Mouse (Mus musculus): Measurements from ENCODE around the gene Sept6. TPM values are rescaled to one million over a fixed set of nuclear protein-coding genes. Genes with fewer than 3 reads are reported as not detected.
"Not testable (repeated sequence)": the region's sequence is repeated elsewhere in the genome, so short reads cannot be mapped to it uniquely, and the experiment has no call there.

Sept6 gene
- polyA plus RNA-seq, 1 experiment from 2014 or later = 67.0 TPM

- no peak for ATAC-seq
- Histone ChIP-seq H3K27ac (peak overlapping the region; percentile 87), H3K27me3 (no peaks in the 10 kb centered on the region), H3K36me3 (no peaks in the 10 kb centered on the region), H3K9me3 (no peaks in the 10 kb centered on the region), H3K4me1 (replicated peaks) (peaks cover 6% of the 10 kb centered on the region), H3K9ac (replicated peaks) (peak overlapping the region; percentile 74), H3K4me3 (replicated peaks) (peak overlapping the region; percentile 59), H3K4me2 (replicated peaks) (peak overlapping the region; percentile 56)
- 38% methylated on average over 3 of the region's 3 CpGs for WGBS
Observed at GRCm38 (mm10) chrX:36901655-36902054, 89.9 kb downstream of the Sept6 start.

GRCm38 (mm10) chrX:36898931-36899330 is 92.7 kb downstream of the Sept6 start:
- H3K4me3 ChIP-seq (replicated peaks); H3K4me2 ChIP-seq (replicated peaks); H3K4me1 ChIP-seq (replicated peaks); H3K36me3 ChIP-seq; ATAC-seq; H3K9ac ChIP-seq (replicated peaks); H3K27me3 ChIP-seq; H3K9me3 ChIP-seq; H3K27ac ChIP-seq: not testable (repeated sequence)
- WGBS = 21% methylated on average over 1 of the region's 1 CpGs

- Histone ChIP-seq H3K27me3 (no peaks in the 10 kb centered on the region), H3K4me3 (replicated peaks) (no peak overlapping the region), H3K27ac (no peak overlapping the region), H3K36me3 (peaks cover 21% of the 10 kb centered on the region), H3K4me2 (replicated peaks) (no peak overlapping the region), H3K9ac (replicated peaks) (no peak overlapping the region), H3K9me3 (no peaks in the 10 kb centered on the region), H3K4me1 (replicated peaks) (no peaks in the 10 kb centered on the region)
- 85% methylated on average over 1 of the region's 1 CpGs for WGBS
- ATAC-seq = no peak
Observed at GRCm38 (mm10) chrX:36884719-36885118, 106.9 kb downstream of the Sept6 start.

GRCm38 (mm10) chrX:36874704-36875128 is 116.9 kb downstream of the Sept6 start:
- no peaks in the 10 kb centered on the region for H3K36me3 ChIP-seq
- H3K4me2 ChIP-seq (replicated peaks) = peak overlapping the region; percentile 65
- H3K9me3 ChIP-seq = no peaks in the 10 kb centered on the region
- H3K4me1 ChIP-seq (replicated peaks) = peaks cover 7% of the 10 kb centered on the region; the same call in 1 of the 2 replicates
- peak overlapping the region; percentile 70 for H3K4me3 ChIP-seq (replicated peaks)
- WGBS = 21% methylated on average over 32 of the region's 36 CpGs
- peak overlapping the region; percentile 82 for H3K9ac ChIP-seq (replicated peaks)
- peak overlapping the region; percentile 77 for H3K27ac ChIP-seq
- no peaks in the 10 kb centered on the region for H3K27me3 ChIP-seq
- peak; percentile 76 for ATAC-seq

GRCm38 (mm10) chrX:36874178-36874696 is 117.4 kb downstream of the Sept6 start:
- peak; percentile 97 for ATAC-seq
- H3K9me3 ChIP-seq = no peaks in the 10 kb centered on the region
- peak overlapping the region; percentile 65 for H3K4me2 ChIP-seq (replicated peaks)
- peak overlapping the region; percentile 82 for H3K9ac ChIP-seq (replicated peaks)
- H3K36me3 ChIP-seq = no peaks in the 10 kb centered on the region
- WGBS = 24% methylated on average over 44 of the region's 57 CpGs
- H3K4me3 ChIP-seq (replicated peaks) = peak overlapping the region; percentile 70
- no peaks in the 10 kb centered on the region for H3K27me3 ChIP-seq
- H3K4me1 ChIP-seq (replicated peaks) = peaks cover 7% of the 10 kb centered on the region; the same call in 1 of the 2 replicates
- peak overlapping the region; percentile 77 for H3K27ac ChIP-seq

- peaks cover 7% of the 10 kb centered on the region; the same call in 1 of the 2 replicates for H3K4me1 ChIP-seq (replicated peaks)
- no peak; the same call in 1 of the 2 replicates for ATAC-seq
- 23% methylated on average over 8 of the region's 8 CpGs for WGBS
Observed at GRCm38 (mm10) chrX:36873765-36874164, 117.8 kb downstream of the Sept6 start, which contains the start of the genes Ube2a and C330007P06Rik. Gene Ube2a, plus strand, starts transcription at chrX:36873900. Gene C330007P06Rik, minus strand, starts transcription at chrX:36874111.

GRCm38 (mm10) chrX:36870372-36870771 is 121.2 kb downstream of the Sept6 start:
- ATAC-seq = no peak
- no peaks in the 10 kb centered on the region for H3K27me3 ChIP-seq
- no peak overlapping the region for H3K4me3 ChIP-seq (replicated peaks)
- no peaks in the 10 kb centered on the region for H3K36me3 ChIP-seq
- no peaks in the 10 kb centered on the region for H3K9me3 ChIP-seq
- H3K4me2 ChIP-seq (replicated peaks) = no peak overlapping the region
- H3K27ac ChIP-seq = no peak overlapping the region
- WGBS = 76% methylated on average over 3 of the region's 3 CpGs
- no peak overlapping the region for H3K9ac ChIP-seq (replicated peaks)
- peaks cover 4% of the 10 kb centered on the region; the same call in 1 of the 2 replicates for H3K4me1 ChIP-seq (replicated peaks)

More at GRCm38 (mm10) chrX:36873765-36874164, 117.8 kb downstream of the Sept6 start, which contains the start of the genes Ube2a and C330007P06Rik:
- Histone ChIP-seq H3K4me3 (replicated peaks) (peak within 1 kb of the TSS; percentile 70), H3K9me3 (no peaks in the 10 kb centered on the region), H3K36me3 (no peaks in the 10 kb centered on the region), H3K27ac (peak within 1 kb of the TSS; percentile 77), H3K9ac (replicated peaks) (peak within 1 kb of the TSS; percentile 82), H3K4me2 (replicated peaks) (peak within 1 kb of the TSS; percentile 65), H3K27me3 (no peaks in the 10 kb centered on the region)

GRCm38 (mm10) chrX:36864609-36865328 is 126.8 kb downstream of the Sept6 start:
- H3K4me3 ChIP-seq (replicated peaks) = peak overlapping the region; percentile 43
- peaks cover 11% of the 10 kb centered on the region for H3K4me1 ChIP-seq (replicated peaks)
- no peaks in the 10 kb centered on the region for H3K27me3 ChIP-seq
- no peak overlapping the region for H3K27ac ChIP-seq
- H3K4me2 ChIP-seq (replicated peaks) = peak overlapping the region; percentile 36
- H3K9ac ChIP-seq (replicated peaks) = no peak overlapping the region
- no peaks in the 10 kb centered on the region for H3K9me3 ChIP-seq
- no peak for ATAC-seq
- 61% methylated on average over 8 of the region's 8 CpGs for whole genome bisulfite sequencing
- no peaks in the 10 kb centered on the region for H3K36me3 ChIP-seq

GRCm38 (mm10) chrX:36863766-36864608 is 127.6 kb downstream of the Sept6 start:
- Histone ChIP-seq H3K27ac (no peak overlapping the region), H3K4me3 (replicated peaks) (peak overlapping the region; percentile 43), H3K4me2 (replicated peaks) (peak overlapping the region; percentile 53), H3K9ac (replicated peaks) (peak overlapping the region; percentile 55), H3K36me3 (no peaks in the 10 kb centered on the region), H3K27me3 (no peaks in the 10 kb centered on the region), H3K9me3 (no peaks in the 10 kb centered on the region), H3K4me1 (replicated peaks) (peaks cover 11% of the 10 kb centered on the region)
- WGBS = 24% methylated on average over 43 of the region's 44 CpGs
- ATAC-seq = peak; percentile 90

Measured in midbrain, embryonic 13.5 days (tissue).